Mouse (Mus musculus): ENCODE results near the gene Pdpr. TPM values are rescaled to one million over a fixed set of nuclear protein-coding genes. Genes with fewer than 3 reads are reported as not detected.
"Not testable (repeated sequence)": the region's sequence is repeated elsewhere in the genome, so short reads cannot be mapped to it uniquely, and the experiment has no call there.

The Pdpr gene
- total RNA-seq, 1 experiment = 23.6 TPM

DNA sequence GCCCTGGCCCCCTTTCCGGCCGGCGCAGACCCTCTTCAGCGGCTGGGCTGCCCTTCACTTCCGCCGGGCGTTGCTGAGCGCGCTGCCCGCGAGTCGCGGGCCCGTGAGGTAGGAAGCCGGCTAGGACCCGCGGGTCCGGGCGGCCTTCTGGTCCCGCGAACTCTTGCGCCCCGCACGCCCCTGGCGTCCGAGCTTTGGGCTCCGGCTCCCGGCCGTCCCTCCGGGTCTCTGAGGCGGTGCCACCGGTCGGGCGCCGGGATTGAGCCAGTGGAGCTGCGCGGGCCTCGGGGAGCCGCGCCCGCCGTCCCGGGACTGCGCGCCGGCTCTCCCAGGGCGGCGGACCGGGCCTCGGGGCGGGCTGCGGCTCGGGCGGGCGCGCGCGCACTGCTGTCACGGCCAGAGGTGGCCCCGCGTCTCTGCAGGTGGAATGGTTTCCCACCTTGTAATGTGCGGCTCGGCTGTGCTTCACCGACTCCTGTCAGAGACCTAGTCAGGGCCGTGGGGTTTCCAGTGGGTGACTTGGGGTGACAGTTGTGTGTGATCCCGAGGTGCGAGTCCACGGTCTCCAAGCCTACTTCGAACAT lies 381 bp downstream of the Pdpr start:
- H3K27ac ChIP-seq (ENCODE audit: insufficient read depth, low read depth, low read length, poor library complexity, severe bottlenecking); H3K36me3 ChIP-seq (ENCODE audit: control insufficient read depth, insufficient read depth, low read length, poor library complexity, severe bottlenecking); in situ Hi-C loops (cut with MboI; ENCODE audit: low sequenced_read_pairs in 2 of 2, unreplicated experiment in 2 of 2); DNase-seq (ENCODE audit: low read depth, low spot score); H3K4me1 ChIP-seq (ENCODE audit: control insufficient read depth in 2 of 2, insufficient read depth in 2 of 2, low read length in 2 of 2, poor library complexity in 1 of 2); H3K9me3 ChIP-seq (ENCODE audit: control insufficient read depth, insufficient read depth, low read depth, low read length): not testable (repeated sequence)
- H3K9ac ChIP-seq (ENCODE audit: insufficient read depth, low read depth, low read length, poor library complexity, severe bottlenecking) = peak overlapping the region; percentile 82
- H3K4me3 ChIP-seq (ENCODE audit: insufficient read depth in 1 of 2, low read depth in 1 of 2, low read length in 2 of 2, poor library complexity in 1 of 2, severe bottlenecking in 1 of 2) = peak overlapping the region; percentile 62 to 87

DNA sequence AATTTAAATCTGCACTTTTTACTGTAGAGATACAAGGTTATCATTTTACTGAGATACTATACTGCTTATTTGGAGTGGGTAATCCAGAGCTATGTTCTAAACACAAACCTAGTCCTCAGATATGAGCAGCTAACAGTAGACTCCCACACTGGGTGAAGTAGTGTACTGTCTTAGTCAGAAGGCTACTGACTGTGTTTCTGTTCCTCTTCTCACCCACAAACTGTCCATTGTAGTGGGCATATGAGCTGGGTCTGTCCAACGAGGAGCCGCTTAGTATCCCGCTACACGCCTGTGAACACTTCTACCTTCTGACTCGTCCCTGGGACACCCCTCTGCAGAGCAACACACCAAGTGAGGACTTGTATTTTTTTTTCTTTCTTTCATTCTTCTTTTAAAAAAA lies 20.5 kb downstream of the Pdpr start:
- no peak overlapping the region for H3K4me3 ChIP-seq (ENCODE audit: insufficient read depth in 1 of 2, low read depth in 1 of 2, low read length in 2 of 2, poor library complexity in 1 of 2, severe bottlenecking in 1 of 2)
- TF ChIP-seq HCFC1 (IDR thresholded peaks at IDR 0.05; ENCODE audit: borderline replicate concordance, insufficient read depth, low read length) (no peak), CHD2 (IDR thresholded peaks at IDR 0.05; ENCODE audit: low read depth, low read length) (no peak), ZC3H11A (IDR thresholded peaks at IDR 0.05; ENCODE audit: borderline replicate concordance, low read depth, low read length) (no peak)
- no peak for DNase-seq (ENCODE audit: low read depth, low spot score)
- peaks cover 4% of the 10 kb centered on the region for H3K36me3 ChIP-seq (ENCODE audit: control insufficient read depth, insufficient read depth, low read length, poor library complexity, severe bottlenecking)
- in situ Hi-C loops (cut with MboI; ENCODE audit: low sequenced_read_pairs in 2 of 2, unreplicated experiment in 2 of 2) = no loop called here
- H3K27ac ChIP-seq (ENCODE audit: insufficient read depth, low read depth, low read length, poor library complexity, severe bottlenecking) = no peak overlapping the region
- H3K9ac ChIP-seq (ENCODE audit: insufficient read depth, low read depth, low read length, poor library complexity, severe bottlenecking) = no peak overlapping the region
- H3K9me3 ChIP-seq (ENCODE audit: control insufficient read depth, insufficient read depth, low read depth, low read length) = no peaks in the 10 kb centered on the region
- no peaks in the 10 kb centered on the region for H3K4me1 ChIP-seq (ENCODE audit: control insufficient read depth in 2 of 2, insufficient read depth in 2 of 2, low read length in 2 of 2, poor library complexity in 1 of 2)

- H3K9ac ChIP-seq (ENCODE audit: insufficient read depth, low read depth, low read length, poor library complexity, severe bottlenecking) = no peak overlapping the region
- TF ChIP-seq CHD2 (IDR thresholded peaks at IDR 0.05; ENCODE audit: low read depth, low read length) (no peak), ZC3H11A (IDR thresholded peaks at IDR 0.05; ENCODE audit: borderline replicate concordance, low read depth, low read length) (no peak)
- no peak overlapping the region for H3K4me3 ChIP-seq (ENCODE audit: insufficient read depth in 1 of 2, low read depth in 1 of 2, low read length in 2 of 2, poor library complexity in 1 of 2, severe bottlenecking in 1 of 2)
- no peak overlapping the region for H3K27ac ChIP-seq (ENCODE audit: insufficient read depth, low read depth, low read length, poor library complexity, severe bottlenecking)
- in situ Hi-C loops (cut with MboI; ENCODE audit: low sequenced_read_pairs in 2 of 2, unreplicated experiment in 2 of 2) = no loop called here
- no peaks in the 10 kb centered on the region for H3K9me3 ChIP-seq (ENCODE audit: control insufficient read depth, insufficient read depth, low read depth, low read length)
- no peak for DNase-seq (ENCODE audit: low read depth, low spot score)
- no peaks in the 10 kb centered on the region for H3K4me1 ChIP-seq (ENCODE audit: control insufficient read depth in 2 of 2, insufficient read depth in 2 of 2, low read length in 2 of 2, poor library complexity in 1 of 2)
- peaks cover 6% of the 10 kb centered on the region for H3K36me3 ChIP-seq (ENCODE audit: control insufficient read depth, insufficient read depth, low read length, poor library complexity, severe bottlenecking)
These were observed 25.1 kb downstream of the Pdpr start for GRCm38 (mm10) chr8:111119481-111119880.

DNA sequence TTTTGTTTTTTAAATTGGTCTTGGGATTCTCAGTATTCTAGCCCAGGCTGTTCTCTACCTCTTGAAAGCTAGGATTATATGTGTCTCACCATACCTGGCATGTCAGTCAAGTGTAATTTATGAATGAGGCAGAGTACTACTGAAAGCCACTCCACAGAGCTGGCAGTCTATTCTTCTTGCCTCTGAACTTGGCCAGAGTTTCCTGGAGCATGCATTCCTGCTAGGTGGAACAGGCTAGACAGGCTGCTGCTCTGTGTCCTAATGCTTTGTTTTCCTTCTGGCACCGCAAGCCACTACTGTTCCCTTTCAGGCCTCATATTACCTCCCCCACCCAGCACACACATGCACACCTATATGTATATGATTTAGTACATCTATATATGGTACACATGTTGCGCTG lies 36.3 kb downstream of the Pdpr start:
- TF ChIP-seq HCFC1 (IDR thresholded peaks at IDR 0.05; ENCODE audit: borderline replicate concordance, insufficient read depth, low read length) = no peak
- TF ChIP-seq MAFK (IDR thresholded peaks at IDR 0.05; ENCODE audit: insufficient read depth, low read depth, low read length) = no peak
- no peak for TF ChIP-seq ZNF384 (IDR thresholded peaks at IDR 0.05; ENCODE audit: low read depth, low read length)
- TF ChIP-seq ZC3H11A (IDR thresholded peaks at IDR 0.05; ENCODE audit: borderline replicate concordance, low read depth, low read length) = no peak
- no peak for TF ChIP-seq CHD2 (IDR thresholded peaks at IDR 0.05; ENCODE audit: low read depth, low read length)
- H3K4me1 ChIP-seq (ENCODE audit: control insufficient read depth in 2 of 2, insufficient read depth in 2 of 2, low read length in 2 of 2, poor library complexity in 1 of 2) = no peaks in the 10 kb centered on the region
- no peak overlapping the region for H3K4me3 ChIP-seq (ENCODE audit: insufficient read depth in 1 of 2, low read depth in 1 of 2, low read length in 2 of 2, poor library complexity in 1 of 2, severe bottlenecking in 1 of 2)
- peaks cover 16% of the 10 kb centered on the region for H3K36me3 ChIP-seq (ENCODE audit: control insufficient read depth, insufficient read depth, low read length, poor library complexity, severe bottlenecking)
- no peak overlapping the region for H3K9ac ChIP-seq (ENCODE audit: insufficient read depth, low read depth, low read length, poor library complexity, severe bottlenecking)
- DNase-seq (ENCODE audit: low read depth, low spot score) = no peak
- in situ Hi-C loops (cut with MboI; ENCODE audit: low sequenced_read_pairs in 2 of 2, unreplicated experiment in 2 of 2) = no loop called here
- H3K27ac ChIP-seq (ENCODE audit: insufficient read depth, low read depth, low read length, poor library complexity, severe bottlenecking) = no peak overlapping the region
- H3K9me3 ChIP-seq (ENCODE audit: control insufficient read depth, insufficient read depth, low read depth, low read length) = no peaks in the 10 kb centered on the region

GRCm38 (mm10) chr8:111142521-111142920 lies 48.1 kb downstream of the Pdpr start:
- H3K36me3 ChIP-seq (ENCODE audit: control insufficient read depth, insufficient read depth, low read length, poor library complexity, severe bottlenecking) = peaks cover 1% of the 10 kb centered on the region; the same call in 1 of the 2 replicates
- no peak for DNase-seq (ENCODE audit: low read depth, low spot score)
- in situ Hi-C loops (cut with MboI; ENCODE audit: low sequenced_read_pairs in 2 of 2, unreplicated experiment in 2 of 2) = no loop called here
- TF ChIP-seq ZC3H11A (IDR thresholded peaks at IDR 0.05; ENCODE audit: borderline replicate concordance, low read depth, low read length) (no peak), CHD2 (IDR thresholded peaks at IDR 0.05; ENCODE audit: low read depth, low read length) (no peak)
- H3K4me3 ChIP-seq (ENCODE audit: insufficient read depth in 1 of 2, low read depth in 1 of 2, low read length in 2 of 2, poor library complexity in 1 of 2, severe bottlenecking in 1 of 2) = no peak overlapping the region
- no peaks in the 10 kb centered on the region for H3K9me3 ChIP-seq (ENCODE audit: control insufficient read depth, insufficient read depth, low read depth, low read length)
- no peak overlapping the region for H3K9ac ChIP-seq (ENCODE audit: insufficient read depth, low read depth, low read length, poor library complexity, severe bottlenecking)
- H3K27ac ChIP-seq (ENCODE audit: insufficient read depth, low read depth, low read length, poor library complexity, severe bottlenecking) = no peak overlapping the region
- no peaks in the 10 kb centered on the region for H3K4me1 ChIP-seq (ENCODE audit: control insufficient read depth in 2 of 2, insufficient read depth in 2 of 2, low read length in 2 of 2, poor library complexity in 1 of 2)

DNA sequence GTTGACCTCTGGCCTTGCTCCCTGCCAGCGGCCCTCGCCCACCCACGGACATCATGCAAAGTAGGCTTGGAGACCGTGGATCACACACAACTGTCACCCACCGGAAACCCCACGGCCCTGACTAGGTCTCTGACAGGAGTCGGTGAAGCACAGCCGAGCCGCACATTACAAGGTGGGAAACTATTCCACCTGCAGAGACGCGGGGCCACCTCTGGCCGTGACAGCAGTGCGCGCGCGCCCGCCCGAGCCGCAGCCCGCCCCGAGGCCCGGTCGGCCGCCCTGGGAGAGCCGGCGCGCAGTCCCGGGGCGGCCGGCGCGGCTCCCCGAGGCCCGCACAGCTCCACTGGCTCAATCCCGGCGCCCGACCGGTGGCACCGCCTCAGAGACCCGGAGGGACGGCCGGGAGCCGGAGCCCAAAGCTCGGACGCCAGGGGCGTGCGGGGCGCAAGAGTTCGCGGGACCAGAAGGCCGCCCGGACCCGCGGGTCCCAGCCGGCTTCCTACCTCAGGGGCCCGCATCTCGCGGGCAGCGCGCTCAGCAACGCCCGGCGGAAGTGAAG lies 50.5 kb downstream of the Pdpr start:
- H3K36me3 ChIP-seq (ENCODE audit: control insufficient read depth, insufficient read depth, low read length, poor library complexity, severe bottlenecking); H3K4me1 ChIP-seq (ENCODE audit: control insufficient read depth in 2 of 2, insufficient read depth in 2 of 2, low read length in 2 of 2, poor library complexity in 1 of 2); H3K27ac ChIP-seq (ENCODE audit: insufficient read depth, low read depth, low read length, poor library complexity, severe bottlenecking); DNase-seq (ENCODE audit: low read depth, low spot score); in situ Hi-C loops (cut with MboI; ENCODE audit: low sequenced_read_pairs in 2 of 2, unreplicated experiment in 2 of 2); H3K9me3 ChIP-seq (ENCODE audit: control insufficient read depth, insufficient read depth, low read depth, low read length): not testable (repeated sequence)
- Histone ChIP-seq H3K4me3 (ENCODE audit: insufficient read depth in 1 of 2, low read depth in 1 of 2, low read length in 2 of 2, poor library complexity in 1 of 2, severe bottlenecking in 1 of 2) (peak overlapping the region; percentile 83 to 90), H3K9ac (ENCODE audit: insufficient read depth, low read depth, low read length, poor library complexity, severe bottlenecking) (peak overlapping the region; percentile 74)
